Comparison of ENCODE assay signal across 9 mouse cellular contexts in genomic region chr8:84600311-84600907, GRCm38 (mm10).
DNase-seq lines count a peak whose midpoint lies in the region; ATAC-seq and TF ChIP-seq lines count a peak whose summit lies in the region.
"Had no signal": no experiment of that assay in that cellular context is flagged by ENCODE, and none has a peak within 500 bp of the region (broad histone marks: within the 10 kb centered on the region; RNA-seq: fewer than 3 reads in every experiment).

No protein-coding gene starts in this region.

- H3K9me3 ChIP-seq in heart, embryonic 12.5 days (replicated peaks) = no peaks in the 10 kb centered on the region
- H3K9me3 ChIP-seq in embryonic facial prominence, embryonic 10.5 days = 0 out of 2 replicates have a peak, but pooled peaks cover 3% of the 10 kb centered on the region
- no peaks in the 10 kb centered on the region for H3K9me3 ChIP-seq in hindbrain, postnatal 0 days (ENCODE audit: low read length)

- H3K9ac ChIP-seq in heart, embryonic 12.5 days = peak overlapping the region; percentile 81
- peak overlapping the region; percentile 22; the same call in 1 of the 2 replicates for H3K9ac ChIP-seq in hindbrain, postnatal 0 days (replicated peaks; ENCODE audit: low read length)

- no peaks in the 10 kb centered on the region for H3K36me3 ChIP-seq in heart, embryonic 12.5 days
- H3K36me3 ChIP-seq in embryonic facial prominence, embryonic 10.5 days (replicated peaks) = no peaks in the 10 kb centered on the region; the same call in 1 of the 2 replicates
- peaks cover 3% of the 10 kb centered on the region; the same call in 1 of the 2 replicates for H3K36me3 ChIP-seq in hindbrain, postnatal 0 days (ENCODE audit: insufficient read depth, low read length)

- H3K27me3 ChIP-seq in heart, embryonic 12.5 days (replicated peaks) = peaks cover 42% of the 10 kb centered on the region
- peaks cover 73% of the 10 kb centered on the region for H3K27me3 ChIP-seq in embryonic facial prominence, embryonic 10.5 days (replicated peaks; ENCODE audit: low read depth, poor library complexity, severe bottlenecking)
- H3K27me3 ChIP-seq in hindbrain, postnatal 0 days (ENCODE audit: insufficient read depth, low read length) = no peaks in the 10 kb centered on the region

- no peak for TF ChIP-seq CTCF in hindbrain, postnatal 0 days (IDR thresholded peaks at IDR 0.05; ENCODE audit: low read depth)

- WGBS in heart, embryonic 12.5 days = 5% methylated on average over 26 of the region's 26 CpGs
- WGBS in embryonic facial prominence, embryonic 10.5 days = 3% methylated on average over 26 of the region's 26 CpGs
- 18% methylated on average over 26 of the region's 26 CpGs for WGBS in hindbrain, postnatal 0 days

- no peak for DNase-seq in heart, postnatal 36 days
- peak; percentile 51 for DNase-seq in embryonic facial prominence, embryonic 10.5 days (ENCODE audit: low spot score)
- no peak for DNase-seq in hindbrain, postnatal 0 days (ENCODE audit: low spot score)
- DNase-seq in neural tube, embryonic 10.5 days (ENCODE audit: extremely low spot score, low spot score) = peak; percentile 55
- no peak for DNase-seq in urinary bladder, adult 2 months (ENCODE audit: low spot score)
- no peak for DNase-seq in left cerebral cortex, adult 9 months (ENCODE audit: low spot score in 2 of 2)
- DNase-seq in kidney, adult 11 months = no peak

- H3K4me2 ChIP-seq in heart, embryonic 12.5 days = peak overlapping the region; percentile 83
- H3K4me2 ChIP-seq in hindbrain, postnatal 0 days (ENCODE audit: low read depth, low read length) = peak overlapping the region; percentile 47

- peak overlapping the region; percentile 57 for H3K27ac ChIP-seq in heart, embryonic 12.5 days (ENCODE audit: poor library complexity, severe bottlenecking)
- H3K27ac ChIP-seq in embryonic facial prominence, embryonic 10.5 days (replicated peaks) = peak overlapping the region; percentile 82
- H3K27ac ChIP-seq in hindbrain, postnatal 0 days = no peak overlapping the region
- H3K27ac ChIP-seq: macrophage had no signal

- ATAC-seq in heart, embryonic 12.5 days (ENCODE audit: insufficient number of reproducible peaks, low FRiP score) = 0 out of 2 replicates have a peak, but pooled peaks have one; percentile 28
- peak; percentile 32 for ATAC-seq in hindbrain, postnatal 0 days

- H3K4me1 ChIP-seq in heart, embryonic 12.5 days (replicated peaks) = peaks cover 28% of the 10 kb centered on the region
- peaks cover 36% of the 10 kb centered on the region for H3K4me1 ChIP-seq in embryonic facial prominence, embryonic 10.5 days
- H3K4me1 ChIP-seq in hindbrain, postnatal 0 days (ENCODE audit: insufficient read depth, low read length) = peaks cover 13% of the 10 kb centered on the region; the same call in 1 of the 2 replicates

- peak overlapping the region; percentile 52 for H3K4me3 ChIP-seq in heart, embryonic 12.5 days
- H3K4me3 ChIP-seq in embryonic facial prominence, embryonic 10.5 days = peak overlapping the region; percentile 57
- H3K4me3 ChIP-seq in hindbrain, postnatal 0 days (ENCODE audit: low read length) = no peak overlapping the region

- intact Hi-C loops in heart, postnatal 36 days (cut with DNase I) = no loop called here

Comparison
In these comparisons a context has a peak if more than half of its experiments do, and no peak if none do; other contexts are left out.
1. DNase-seq: peak in embryonic facial prominence, embryonic 10.5 days (single experiment) and neural tube, embryonic 10.5 days (single experiment); none in heart, postnatal 36 days (0 of 2), hindbrain, postnatal 0 days (single experiment), urinary bladder, adult 2 months (single experiment), left cerebral cortex, adult 9 months (0 of 2) and kidney, adult 11 months (single experiment).